Comparison of ENCODE assay signal across 8 mouse cellular contexts in the genomic region with DNA sequence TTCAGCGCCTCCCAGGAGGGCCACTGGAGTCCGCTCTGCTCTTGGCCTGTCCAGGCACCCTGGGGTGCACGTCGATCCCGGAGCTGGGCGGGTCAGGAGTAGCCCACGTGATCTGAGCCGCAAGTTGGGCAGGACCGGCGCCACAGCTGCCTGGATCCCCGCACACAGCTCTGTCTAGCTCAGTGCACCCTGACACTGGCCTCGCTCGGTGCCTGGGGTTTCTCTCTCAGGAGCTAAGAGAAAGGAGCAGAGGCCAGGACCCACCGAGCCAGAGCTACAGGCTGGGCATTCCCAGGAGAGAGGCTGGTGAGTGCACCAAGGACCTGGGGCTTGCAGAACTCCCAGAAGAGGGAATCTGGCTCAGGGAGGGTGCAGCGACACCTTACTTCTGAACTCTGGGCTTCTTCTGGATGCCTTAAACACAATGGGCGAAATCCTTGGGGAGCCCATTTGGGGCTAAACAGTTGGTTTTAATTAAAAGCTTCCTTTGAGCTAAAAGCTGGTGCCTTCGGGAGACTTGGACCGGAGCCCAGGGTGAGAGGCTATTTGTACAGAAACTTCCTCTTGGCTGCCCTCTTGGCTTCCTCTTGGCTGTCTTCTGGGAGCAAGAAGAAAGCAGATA. TPM values are rescaled to one million over a fixed set of nuclear protein-coding genes. Genes with fewer than 3 reads are reported as not detected.
DNase-seq lines count a peak whose midpoint lies in the region; TF ChIP-seq lines count a peak whose summit lies in the region.

A gene (plus strand): TSS at position 138 of the 622 bp plus-strand sequence.

- peaks cover 4% of the 10 kb centered on the region for H3K4me1 ChIP-seq in lung, adult 2 months (ENCODE audit: control insufficient read depth, insufficient read depth, low read length)

- H3K4me3 ChIP-seq in lung, adult 2 months (replicated peaks; ENCODE audit: extremely low read depth, low read depth, low read length): peak within 1 kb of the TSS; percentile 62

- TF ChIP-seq CTCF in lung, adult 2 months (IDR thresholded peaks at IDR 0.05; ENCODE audit: insufficient read depth, low read length): no peak

- peak; percentile 50; the same call in 1 of the 2 replicates for TF ChIP-seq POLR2A in lung, adult 2 months (IDR thresholded peaks at IDR 0.05; ENCODE audit: borderline replicate concordance, extremely low read depth, low read depth, low read length)

- 6% methylated on average over 18 of the region's 18 CpGs for WGBS in lung, adult 2 months

- DNase-seq in 3T3-L1 (ENCODE audit: low read depth, low spot score): peak; percentile 73
- peak; percentile 39 for DNase-seq in ZHBTc4 (ENCODE audit: low read depth, low spot score)
- DNase-seq in heart, adult 18-20 months: peak; percentile 58 to 63
- peak; percentile 60 for DNase-seq in kidney, adult 11 months
- DNase-seq in lung, adult 2 months: peak; percentile 60
- peak; percentile 44 for DNase-seq in retina, postnatal 1 day
- DNase-seq in left cerebral cortex, adult 11 months (ENCODE audit: low spot score): no peak
- no peak for DNase-seq in frontal cortex, postnatal 14 days (ENCODE audit: low spot score in 2 of 2)

RNA-seq across cellular contexts. Expression of the gene that starts here (rescaled TPM):
- total RNA-seq in heart, adult 18-20 months (2021): 1 to 10 TPM; 1.1 to 1.5 TPM
- 10.3 and 13.5 TPM in 2 replicates for polyA plus RNA-seq in lung, adult 2 months (2012; rRNA removed)

Comparison
In these comparisons a context has a peak if more than half of its experiments do, and no peak if none do; other contexts are left out.
1. DNase-seq: peak in 3T3-L1 (single experiment), ZHBTc4 (single experiment), heart, adult 18-20 months (2 of 2), kidney, adult 11 months (single experiment), lung, adult 2 months (single experiment) and retina, postnatal 1 day (single experiment); none in left cerebral cortex, adult 11 months (single experiment) and frontal cortex, postnatal 14 days (0 of 2).